Mouse (Mus musculus) CD4-positive, CD25-positive, alpha-beta regulatory T cell, adult 4 months (primary cell): ENCODE results near the gene Arid5b. TPM values are rescaled to one million over a fixed set of nuclear protein-coding genes. Genes with fewer than 3 reads are reported as not detected.

Experiments used
- ATAC-seq: one replicate; pipeline ENCODE4 v1.8.0; 2017
- polyA plus RNA-seq, 2 experiments: library from polyadenylated mRNA; unstranded; fragments of 100-300 nt; shearing (Covaris generic); gene quantifications; one replicate each; pipeline ENCODE4 v1.2.1; 2017

Gene Arid5b
- polyA plus RNA-seq, 2 experiments from 2014 or later, result 63.9 to 78.6 TPM

- peak; percentile 44 for ATAC-seq
These were observed 86.7 kb downstream of the Arid5b start for GRCm38 (mm10) chr10:68191691-68192380.

GRCm38 (mm10) chr10:68191146-68191545 is 87.4 kb downstream of the Arid5b start:
- no peak for ATAC-seq

DNA sequence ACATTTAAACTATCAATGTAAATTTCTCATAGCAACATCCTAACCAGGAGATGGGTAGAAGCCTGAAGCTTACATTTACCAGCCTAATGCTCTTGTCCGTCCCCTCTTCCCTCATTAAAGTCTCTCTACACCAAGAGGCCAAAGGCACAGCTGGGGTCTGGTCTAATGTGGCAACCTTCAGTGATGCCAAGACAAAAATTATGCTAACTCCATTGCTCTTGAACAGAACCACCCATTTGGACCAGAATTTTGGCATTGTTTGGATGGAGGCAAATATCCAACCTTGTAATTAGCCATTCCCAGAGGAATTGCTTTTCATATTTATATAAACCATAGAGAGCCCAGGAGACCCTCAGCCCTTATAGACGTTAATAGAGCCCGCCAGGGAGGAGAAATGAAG is 88.7 kb downstream of the Arid5b start:
- ATAC-seq, result no peak

DNA sequence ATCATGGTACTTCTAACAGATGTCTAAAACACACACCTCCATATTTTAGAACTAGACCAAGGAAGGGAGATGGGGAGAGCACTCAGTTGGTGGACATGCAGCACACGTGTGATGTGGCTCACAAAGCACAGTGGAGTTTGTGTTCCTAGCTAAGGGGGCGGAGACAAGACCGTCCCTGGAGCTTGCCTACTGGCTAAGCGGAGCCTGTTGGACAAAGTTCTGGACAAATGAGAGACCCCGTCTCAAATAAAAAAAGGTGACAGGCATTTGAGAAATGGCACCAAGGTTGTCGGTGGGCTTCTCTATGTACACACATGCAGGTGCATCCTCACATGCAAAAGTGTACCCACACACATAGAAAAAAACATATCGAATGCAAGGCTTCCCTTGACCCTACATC is 95.4 kb downstream of the Arid5b start:
- ATAC-seq, result no peak

GRCm38 (mm10) chr10:68182266-68182665 is 96.3 kb downstream of the Arid5b start:
- ATAC-seq, result no peak

DNA sequence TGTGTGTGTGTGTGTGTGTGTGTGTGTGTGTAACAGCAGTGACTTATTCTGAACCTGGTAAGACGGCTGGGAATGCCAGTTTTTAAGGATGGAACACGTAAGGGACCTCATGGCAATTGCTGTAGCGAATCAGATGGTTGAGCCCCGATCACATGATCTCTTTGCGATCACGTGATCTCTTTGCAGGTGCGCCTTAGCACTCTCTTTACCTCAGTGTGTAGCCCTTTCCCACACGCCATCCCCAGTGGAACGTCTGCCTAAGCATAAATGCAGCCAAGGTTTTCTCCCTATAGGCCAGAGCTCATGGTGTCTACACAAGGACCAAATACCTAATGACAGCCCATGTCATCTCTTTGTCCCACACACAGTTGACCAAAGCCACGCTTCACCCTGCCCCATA is 97.4 kb downstream of the Arid5b start:
- ATAC-seq, result no peak

- ATAC-seq, result no peak
These were observed 97.8 kb downstream of the Arid5b start for GRCm38 (mm10) chr10:68180721-68181120.

- no peak for ATAC-seq
These were observed 98.4 kb downstream of the Arid5b start for GRCm38 (mm10) chr10:68180151-68180550.

DNA sequence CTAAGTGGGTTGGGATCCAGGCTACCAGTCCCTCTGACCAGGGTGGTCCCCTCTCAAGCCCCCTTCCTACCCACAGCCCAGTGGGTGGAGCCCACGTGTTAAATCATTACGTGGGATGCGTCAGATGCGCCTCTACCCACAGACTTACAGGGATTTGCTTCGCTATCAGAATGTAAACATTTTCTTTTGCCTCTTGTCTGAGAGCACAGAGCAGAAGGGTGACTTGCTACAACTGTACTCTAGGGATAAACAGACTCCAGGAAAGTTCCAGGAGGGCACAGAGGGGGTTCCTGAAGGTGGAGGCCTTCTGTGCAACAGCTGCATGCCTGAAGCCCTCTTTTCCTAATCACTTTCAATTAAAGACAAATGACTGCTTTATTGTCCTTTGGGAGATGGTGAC is 98.8 kb downstream of the Arid5b start:
- ATAC-seq, result no peak

GRCm38 (mm10) chr10:68179339-68179738 is 99.2 kb downstream of the Arid5b start:
- ATAC-seq, result no peak

- ATAC-seq, result no peak
These were observed 100.6 kb downstream of the Arid5b start for GRCm38 (mm10) chr10:68177697-68178485.

- no peak for ATAC-seq
These were observed 102.7 kb downstream of the Arid5b start for GRCm38 (mm10) chr10:68175811-68176210.

DNA sequence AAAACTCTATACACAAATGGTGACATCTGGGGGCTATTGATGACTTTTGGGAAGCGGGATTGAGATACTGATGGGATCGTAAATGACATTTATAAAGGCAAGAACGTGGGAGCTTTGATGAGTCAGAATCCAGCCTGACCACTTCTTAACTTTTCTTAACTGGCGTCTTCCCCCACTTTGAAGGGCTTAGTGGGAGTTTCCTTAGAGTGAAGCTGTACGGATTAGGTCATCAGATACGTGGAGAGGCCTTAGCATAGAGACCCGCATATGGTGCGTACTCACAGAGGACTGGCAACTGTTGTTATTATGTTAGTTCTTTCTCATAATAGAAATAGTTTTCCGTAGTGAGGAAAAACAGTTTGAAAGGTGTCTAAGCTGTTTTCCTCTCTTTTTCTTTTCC is 104.9 kb downstream of the Arid5b start:
- no peak for ATAC-seq

GRCm38 (mm10) chr10:68172906-68173305 is 105.6 kb downstream of the Arid5b start:
- ATAC-seq, result no peak

DNA sequence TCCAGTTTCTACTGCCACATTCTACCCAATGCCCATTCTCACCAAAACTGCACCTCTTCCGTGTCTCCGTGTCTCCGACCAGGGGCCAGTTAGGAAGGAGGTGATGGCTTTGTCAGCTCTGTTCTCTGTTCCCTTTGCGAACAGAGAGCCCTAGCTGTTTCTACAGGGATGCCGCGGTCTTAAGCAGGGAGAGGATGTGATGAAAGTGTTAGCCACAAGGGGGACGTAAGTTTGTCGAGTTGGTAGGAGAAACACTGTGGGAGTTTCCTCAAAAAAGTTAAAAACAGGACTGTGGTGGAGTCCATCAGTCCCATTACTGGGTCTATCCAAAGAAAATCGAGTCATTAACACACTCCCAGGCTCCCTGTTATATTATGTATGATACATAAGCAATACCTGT is 106.6 kb downstream of the Arid5b start:
- peak; percentile 38 for ATAC-seq

GRCm38 (mm10) chr10:68168613-68169012 is 109.9 kb downstream of the Arid5b start:
- peak; percentile 8 for ATAC-seq

DNA sequence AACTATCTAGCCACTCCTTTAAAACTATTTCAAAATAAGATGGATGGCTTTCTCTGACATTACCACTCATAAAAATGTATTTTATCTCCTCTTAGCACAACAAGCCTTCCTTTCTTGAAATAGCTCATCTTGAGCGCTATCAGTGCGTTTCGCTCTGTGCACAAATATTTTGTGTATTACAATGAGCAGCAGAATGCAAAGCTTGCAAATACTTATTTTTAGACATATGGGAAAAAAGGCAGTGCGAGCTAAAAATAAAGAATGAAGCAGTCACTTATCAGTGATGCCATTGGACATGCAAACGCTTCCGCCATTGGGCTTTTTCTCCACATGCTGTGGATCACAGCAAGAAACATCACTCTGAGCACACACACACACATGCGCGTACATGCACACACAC is 110.4 kb downstream of the Arid5b start:
- ATAC-seq, result no peak

DNA sequence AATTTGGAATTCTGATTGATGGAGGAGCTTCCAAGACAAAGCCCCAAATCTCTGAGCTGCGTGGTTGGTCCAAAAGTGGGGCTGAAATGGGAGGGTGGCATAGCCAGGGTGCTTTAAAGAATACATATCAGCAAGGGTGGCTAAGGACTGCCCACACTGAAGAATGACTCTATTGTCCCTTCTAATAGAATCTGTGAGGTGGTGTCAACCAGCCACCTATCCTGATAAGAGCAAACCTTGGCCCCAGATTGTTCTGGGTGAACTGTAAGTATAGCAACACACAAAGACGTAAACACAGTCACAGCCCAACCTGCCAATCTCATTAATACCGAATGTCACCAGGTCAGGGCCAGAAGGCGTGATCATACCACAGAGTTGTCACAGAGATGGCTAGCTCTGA is 111.4 kb downstream of the Arid5b start:
- ATAC-seq, result no peak

DNA sequence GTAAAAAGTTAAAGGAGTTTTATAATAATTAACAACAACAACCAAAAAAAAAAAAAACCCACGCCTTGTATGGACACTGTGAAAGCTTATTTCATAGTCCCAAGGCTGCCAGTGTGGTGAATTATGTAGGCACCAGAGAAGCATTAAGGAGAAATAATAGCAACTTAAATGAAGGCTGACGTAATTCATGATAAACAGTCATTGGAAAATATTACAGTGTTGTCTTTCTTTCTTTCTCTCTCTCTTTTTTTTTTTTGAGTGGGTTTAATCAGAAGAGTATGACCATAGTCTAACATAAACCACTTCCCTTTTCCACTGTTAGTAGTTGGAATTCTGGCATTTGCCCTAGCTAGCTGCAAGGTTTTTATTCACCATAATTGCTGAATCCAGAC is 111.8 kb downstream of the Arid5b start:
- ATAC-seq, result peak; percentile 47

- ATAC-seq, result peak; percentile 47
These were observed 112.5 kb downstream of the Arid5b start for GRCm38 (mm10) chr10:68165709-68166694.

- peak; percentile 42 for ATAC-seq
These were observed 113.5 kb downstream of the Arid5b start for GRCm38 (mm10) chr10:68164723-68165706.

- ATAC-seq, result no peak
These were observed 114.4 kb downstream of the Arid5b start for GRCm38 (mm10) chr10:68164137-68164536.
